Mouse (Mus musculus): Measurements from ENCODE around the gene Slc7a3.
"Not testable (repeated sequence)": the region's sequence is repeated elsewhere in the genome, so short reads cannot be mapped to it uniquely, and the experiment has no call there.

The Slc7a3 gene

DNA sequence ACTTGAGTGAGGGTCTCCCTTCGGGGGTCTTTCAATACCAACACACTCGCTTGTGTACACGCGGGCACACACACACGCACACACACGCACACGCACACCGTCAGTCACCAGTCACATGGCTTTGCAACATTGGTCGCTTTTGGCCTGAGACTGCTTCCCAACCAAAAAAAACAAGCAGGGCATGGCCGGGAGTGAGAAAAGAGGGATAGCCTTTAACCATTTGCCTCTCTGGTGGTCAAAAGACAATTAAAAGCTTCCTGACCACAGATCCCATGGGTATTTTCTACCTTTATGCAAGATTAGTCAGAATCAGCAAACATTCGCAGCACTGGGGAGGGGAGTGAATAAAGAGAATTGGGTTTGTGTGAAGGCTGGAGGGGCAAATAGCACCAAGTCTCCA is at the start of gene Slc7a3:
Gene Slc7a3, minus strand, starts transcription at position 101 of the 400 bp plus-strand sequence.
- DNase-seq (ENCODE audit: extremely low read depth, insufficient read length, low spot score), result no peak

DNA sequence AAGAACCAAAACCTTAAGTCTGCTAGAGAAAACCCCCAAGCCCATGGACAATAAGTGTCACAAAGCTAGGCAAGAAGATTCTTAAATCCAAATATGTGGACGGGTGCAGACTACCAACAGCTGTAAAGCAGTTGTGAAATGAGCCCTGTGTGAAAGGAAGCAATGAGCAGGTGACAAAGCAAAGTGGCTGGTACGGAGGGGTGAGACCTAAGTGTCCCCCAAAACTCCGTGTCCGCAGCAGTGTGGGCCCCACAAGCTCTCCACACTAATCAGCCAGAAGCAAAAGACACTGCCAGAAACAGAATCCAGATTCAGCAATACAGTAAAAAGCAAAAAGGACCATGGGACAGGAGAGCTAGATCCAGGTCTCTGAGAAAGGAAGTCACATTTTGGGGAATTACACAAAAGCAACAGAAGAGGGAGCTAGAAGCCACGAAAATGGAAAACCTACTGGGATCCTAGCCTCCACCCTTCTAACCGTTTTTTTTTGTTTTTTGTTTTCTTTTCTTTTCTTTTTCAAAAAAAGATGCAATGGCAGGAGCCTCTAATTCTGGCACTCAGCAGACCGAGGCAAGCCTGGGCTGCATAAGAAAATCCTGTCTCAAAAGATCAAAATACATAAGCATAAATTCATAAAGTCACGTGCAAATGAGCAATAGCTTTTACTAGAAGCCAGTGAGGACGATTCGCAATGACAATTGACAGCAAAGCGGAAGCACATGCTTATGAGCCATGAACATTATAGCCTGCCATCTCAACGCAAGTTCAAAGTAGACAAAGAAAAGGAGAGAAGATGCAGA is 46.4 kb upstream of the Slc7a3 start:
- peak; percentile 37 for DNase-seq (ENCODE audit: extremely low read depth, insufficient read length, low spot score)

- peak; percentile 16 for DNase-seq (ENCODE audit: extremely low read depth, insufficient read length, low spot score)
Measured at GRCm38 (mm10) chrX:101131001-101131400, 45.2 kb upstream of the Slc7a3 start.

- DNase-seq (ENCODE audit: extremely low read depth, insufficient read length, low spot score), result peak; percentile 12
Measured at GRCm38 (mm10) chrX:101128559-101128958, 42.7 kb upstream of the Slc7a3 start.

GRCm38 (mm10) chrX:101126977-101127376 is 41.2 kb upstream of the Slc7a3 start:
- DNase-seq (ENCODE audit: extremely low read depth, insufficient read length, low spot score), result peak; percentile 18

DNA sequence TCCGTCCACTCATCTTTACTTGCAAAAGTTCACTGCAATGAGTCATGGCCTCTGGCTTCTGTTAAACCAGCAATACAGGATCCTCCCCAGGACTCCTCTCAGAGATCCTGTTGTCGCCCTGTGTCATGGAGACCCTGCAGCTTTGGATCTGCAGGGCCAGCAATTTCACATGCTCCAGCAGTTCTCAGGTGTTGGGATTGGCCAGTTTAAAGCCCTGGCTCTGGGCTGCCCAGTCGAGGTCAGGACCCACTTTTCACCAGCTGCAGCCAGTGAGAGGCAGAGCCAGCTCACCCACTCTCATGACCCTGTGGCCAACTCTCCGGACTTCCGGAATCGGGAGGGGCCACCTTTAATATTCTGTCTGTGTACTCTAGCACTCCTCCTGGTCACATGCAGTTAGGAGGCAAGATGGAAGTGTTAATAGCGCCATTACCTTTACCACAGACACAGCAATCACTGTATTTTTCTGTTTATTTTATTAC is 40.7 kb upstream of the Slc7a3 start:
- peak; percentile 72 for DNase-seq (ENCODE audit: extremely low read depth, insufficient read length, low spot score)

DNA sequence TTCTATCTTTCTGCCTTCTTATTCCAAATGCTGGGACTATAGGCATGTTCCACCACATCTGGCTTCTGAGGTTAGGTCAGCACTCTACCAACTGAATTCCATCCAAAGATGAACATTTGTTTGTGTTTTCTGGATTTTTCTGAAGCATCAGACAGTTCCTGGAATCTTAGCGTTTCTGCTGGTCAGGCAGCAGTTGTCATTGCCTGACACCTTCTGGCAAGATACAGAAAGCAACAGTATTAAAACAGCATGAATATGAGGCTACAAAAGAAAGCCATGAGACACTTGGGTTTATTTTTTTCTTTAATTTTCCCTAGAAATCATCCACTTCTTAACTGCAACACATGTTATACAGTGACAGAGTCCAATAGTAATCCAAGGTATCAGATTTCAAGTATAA is 34.7 kb upstream of the Slc7a3 start:
- no peak for DNase-seq (ENCODE audit: extremely low read depth, insufficient read length, low spot score)

- not testable (repeated sequence) for DNase-seq (ENCODE audit: extremely low read depth, insufficient read length, low spot score)
Measured at GRCm38 (mm10) chrX:101085211-101085610, 609 bp downstream of the Slc7a3 start.

- no peak for DNase-seq (ENCODE audit: extremely low read depth, insufficient read length, low spot score)
Measured at GRCm38 (mm10) chrX:101084192-101084591, 1.6 kb downstream of the Slc7a3 start.

DNA sequence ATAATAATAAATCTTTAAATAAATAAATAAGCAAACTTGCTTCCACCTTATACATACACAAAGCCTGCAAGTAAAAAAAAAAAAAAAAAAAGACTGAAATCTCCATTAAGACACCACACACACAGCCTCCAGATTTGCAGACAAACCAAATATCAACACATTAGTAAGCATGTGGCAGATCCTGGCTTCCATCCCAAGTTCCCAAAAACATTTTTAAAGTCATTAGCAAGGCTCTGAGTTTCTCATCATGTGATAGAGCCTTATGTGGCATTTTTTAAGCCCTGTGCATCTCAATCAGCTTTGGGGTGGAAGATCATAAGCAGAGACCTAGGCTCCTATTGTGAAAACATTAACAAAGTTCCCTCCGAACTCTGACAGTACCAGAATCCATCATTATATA is 20.6 kb downstream of the Slc7a3 start:
- no peak for DNase-seq (ENCODE audit: extremely low read depth, insufficient read length, low spot score)

GRCm38 (mm10) chrX:101063503-101063902 is 22.3 kb downstream of the Slc7a3 start:
- DNase-seq (ENCODE audit: extremely low read depth, insufficient read length, low spot score), result peak; percentile 17

GRCm38 (mm10) chrX:101059541-101059940 is 26.3 kb downstream of the Slc7a3 start, which contains the start of gene Tex11:
Gene Tex11 (minus strand): TSS chrX:101059667.
- DNase-seq (ENCODE audit: extremely low read depth, insufficient read length, low spot score), result peak; percentile 1
